Mouse (Mus musculus) midbrain, embryonic 16.5 days (tissue): ENCODE measurements around the gene Spaca4. TPM values are rescaled to one million over a fixed set of nuclear protein-coding genes. Genes with fewer than 3 reads are reported as not detected.

Experiments used
- ATAC-seq: fragments of 200-750 bp; cut with Nextera tagmentation; 2 replicates; pipeline ENCODE4 v1.8.0; 2017; ENCODE audit warnings: moderate TSS enrichment
- H3K27ac ChIP-seq: fragments of 300-500 bp; sonication (generic); 2 replicates; pipeline ENCODE4 v1.5.1; 2014; ENCODE audit warnings: mild to moderate bottlenecking, low read length, mixed read lengths
- H3K27me3 ChIP-seq: fragments of 300-500 bp; sonication (generic); 2 replicates; pipeline ENCODE4 v1.6.1; 2014; ENCODE audit warnings: low read depth, low read length, mixed read lengths; ENCODE audit not compliant: control insufficient read depth, insufficient read depth
- H3K36me3 ChIP-seq: fragments of 300-500 bp; sonication (generic); 2 replicates; pipeline ENCODE4 v1.6.1; 2014; ENCODE audit warnings: mild to moderate bottlenecking, low read length, moderate library complexity, mixed read lengths; ENCODE audit not compliant: control insufficient read depth, insufficient read depth
- H3K4me1 ChIP-seq: fragments of 300-500 bp; sonication (generic); 2 replicates; pipeline ENCODE4 v1.6.1; 2014; ENCODE audit warnings: mild to moderate bottlenecking, low read length, mixed read lengths; ENCODE audit not compliant: control insufficient read depth, insufficient read depth
- H3K4me2 ChIP-seq: fragments of 300-500 bp; sonication (generic); 2 replicates; pipeline ENCODE4 v1.6.1; 2014; ENCODE audit warnings: mild to moderate bottlenecking, low read length, mixed read lengths
- H3K4me3 ChIP-seq: fragments of 300-500 bp; sonication (generic); 2 replicates; pipeline ENCODE4 v1.5.1; 2014; ENCODE audit warnings: low read depth, mild to moderate bottlenecking, low read length, moderate library complexity, mixed read lengths
- H3K9ac ChIP-seq: fragments of 300-500 bp; sonication (generic); 2 replicates; pipeline ENCODE4 v1.6.1; 2014; ENCODE audit warnings: low read depth, low read length, mixed read lengths
- H3K9me3 ChIP-seq: fragments of 300-500 bp; sonication (generic); replicated peaks from 2 replicates; pipeline ENCODE4 v1.6.1; 2014; ENCODE audit warnings: mild to moderate bottlenecking, low read length, mixed read lengths; ENCODE audit not compliant: control insufficient read depth, poor library complexity, severe bottlenecking
- WGBS: fragments of 180-500 bp; shearing (Covaris S2); extraction: QIAGEN DNeasy Blood & Tissue Kit; methylation state at CpG from one replicate; pipeline ENCODE4 v1.1.7; 2014; 5-methylcytosine and 5-hydroxymethylcytosine counted together
- polyA plus RNA-seq: library from polyadenylated mRNA; unstranded; fragments of >200 nt; fragmentation: Nextera tagmentation; extraction: Ambion mirVana; gene quantifications from 2 replicates; pipeline ENCODE4 v1.2.1, GENCODE M21; 2015

Spaca4 gene
- polyA plus RNA-seq, 1 experiment from 2014 or later: not detected

DNA sequence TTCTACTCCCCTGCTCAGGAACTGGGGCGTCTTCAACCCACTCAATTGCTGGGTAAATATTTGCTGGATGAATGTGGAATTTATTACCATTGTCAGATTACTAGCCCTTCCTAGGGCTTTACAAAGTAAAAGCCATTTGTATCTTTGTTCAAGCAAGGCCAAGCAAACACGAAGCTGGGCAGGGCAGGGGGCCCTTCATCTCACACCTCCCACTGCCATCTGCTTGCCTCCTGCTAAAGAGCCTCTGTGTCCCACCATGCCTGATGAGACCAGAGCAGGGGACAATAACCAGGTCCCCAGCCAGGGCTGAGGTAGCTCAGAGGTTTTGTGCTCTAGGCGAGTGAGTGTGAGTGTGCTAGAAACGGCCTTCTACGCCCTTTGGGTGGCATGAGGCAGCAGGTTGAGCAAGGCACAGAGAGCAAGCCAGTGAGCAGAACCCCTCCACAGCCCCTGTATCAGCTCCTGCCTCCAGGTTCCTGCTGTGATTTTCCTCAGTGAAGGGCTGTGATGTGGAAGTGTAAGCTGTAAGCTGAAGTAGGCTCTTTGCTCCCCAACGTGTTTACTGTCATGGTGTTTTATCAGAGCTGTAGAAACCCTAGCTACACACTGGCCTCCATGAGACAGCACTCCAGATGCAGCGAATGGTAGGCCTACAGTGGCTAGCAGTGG, 47.9 kb downstream of the Spaca4 start:
- peaks cover 3% of the 10 kb centered on the region; the same call in 1 of the 2 replicates for H3K4me1 ChIP-seq
- no peak overlapping the region for H3K27ac ChIP-seq
- H3K4me2 ChIP-seq: no peak overlapping the region
- no peaks in the 10 kb centered on the region for H3K9me3 ChIP-seq
- no peak for ATAC-seq
- H3K27me3 ChIP-seq: no peaks in the 10 kb centered on the region
- no peaks in the 10 kb centered on the region for H3K36me3 ChIP-seq
- H3K9ac ChIP-seq: no peak overlapping the region
- no peak overlapping the region for H3K4me3 ChIP-seq
- WGBS: 78% methylated on average over 7 of the region's 7 CpGs

Other genes with a start within 250 kb of the Spaca4 start
- 0.15 and 0.16 TPM in 2 replicates for gene Tulp2, start 243.9 kb downstream of the Spaca4 start, polyA plus RNA-seq
- not detected in 2 replicates for gene Gm45808, start 239.0 kb downstream of the Spaca4 start, polyA plus RNA-seq
- gene Dhdh, start 237.0 kb downstream of the Spaca4 start, polyA plus RNA-seq: 4.1 and 4.2 TPM in 2 replicates
- gene Nucb1, start 215.4 kb downstream of the Spaca4 start, polyA plus RNA-seq: 107 and 119 TPM in 2 replicates
- 10.5 and 13.9 TPM in 2 replicates for gene Ppp1r15a, start 199.5 kb downstream of the Spaca4 start, polyA plus RNA-seq
- 0.81 and 0.87 TPM in 2 replicates for gene Plekha4, start 199.5 kb downstream of the Spaca4 start, polyA plus RNA-seq
- gene Hsd17b14, start 170.9 kb downstream of the Spaca4 start, polyA plus RNA-seq: 0.21 TPM in 1 of 2 replicates, not detected in the other
- 23.6 and 25.0 TPM in 2 replicates for gene Bcat2, start 155.7 kb downstream of the Spaca4 start, polyA plus RNA-seq
- gene Fgf21, start 110.3 kb downstream of the Spaca4 start, polyA plus RNA-seq: not detected in 2 replicates
- gene Fut1, start 108.5 kb downstream of the Spaca4 start, polyA plus RNA-seq: not detected in 2 replicates
- gene Izumo1, start 104.0 kb downstream of the Spaca4 start, polyA plus RNA-seq: not detected in 2 replicates
- 17.2 and 18.5 TPM in 2 replicates for gene Rasip1, start 98.3 kb downstream of the Spaca4 start, polyA plus RNA-seq
- gene Mamstr, start 85.8 kb downstream of the Spaca4 start, polyA plus RNA-seq: 3.4 and 4.6 TPM in 2 replicates
- gene Fut2, start 59.4 kb downstream of the Spaca4 start, polyA plus RNA-seq: 0.16 TPM in 2 replicates
- gene Ntn5, start 41.8 kb downstream of the Spaca4 start, polyA plus RNA-seq: 0.23 and 0.71 TPM in 2 replicates
- 0.24 and 0.28 TPM in 2 replicates for gene Sec1, start 31.4 kb downstream of the Spaca4 start, polyA plus RNA-seq
- 71.6 and 89.9 TPM in 2 replicates for gene Car11, start 26.0 kb downstream of the Spaca4 start, polyA plus RNA-seq
- gene Dbp, start 20.7 kb downstream of the Spaca4 start, polyA plus RNA-seq: 2.3 and 3.4 TPM in 2 replicates
- 475 and 495 TPM in 2 replicates for gene Rpl18, start 10.4 kb downstream of the Spaca4 start, polyA plus RNA-seq
- 21.9 and 23.0 TPM in 2 replicates for gene Sphk2, start 7.8 kb downstream of the Spaca4 start, polyA plus RNA-seq
- gene Fam83e, start 4.6 kb downstream of the Spaca4 start, polyA plus RNA-seq: 0.48 and 0.62 TPM in 2 replicates
- gene Lmtk3, start 57.9 kb upstream of the Spaca4 start, polyA plus RNA-seq: 19.6 and 26.7 TPM in 2 replicates
- gene Sult2b1, start 58.9 kb upstream of the Spaca4 start, polyA plus RNA-seq: 6.1 and 6.4 TPM in 2 replicates
- gene Cyth2, start 88.8 kb upstream of the Spaca4 start, polyA plus RNA-seq: 275 and 307 TPM in 2 replicates
- gene Kcnj14, start 99.0 kb upstream of the Spaca4 start, polyA plus RNA-seq: 1.2 and 1.3 TPM in 2 replicates
- 38.4 and 45.8 TPM in 2 replicates for gene Grwd1, start 105.1 kb upstream of the Spaca4 start, polyA plus RNA-seq
- 52.2 and 55.0 TPM in 2 replicates for gene Kdelr1, start 147.0 kb upstream of the Spaca4 start, polyA plus RNA-seq
- 3.4 and 4.8 TPM in 2 replicates for gene Grin2d, start 152.6 kb upstream of the Spaca4 start, polyA plus RNA-seq
- gene Syngr4, start 170.9 kb upstream of the Spaca4 start, polyA plus RNA-seq: not detected in 2 replicates
- gene Tmem143, start 171.1 kb upstream of the Spaca4 start, polyA plus RNA-seq: 6.3 and 6.9 TPM in 2 replicates
- gene Emp3, start 195.6 kb upstream of the Spaca4 start, polyA plus RNA-seq: 18.3 and 19.9 TPM in 2 replicates
- 6.4 and 7.9 TPM in 2 replicates for gene Ccdc114, start 198.3 kb upstream of the Spaca4 start, polyA plus RNA-seq